Mouse (Mus musculus) erythroid progenitor cell, adult 5-6 weeks (primary cell): ENCODE results near the gene Stmn3. TPM values are rescaled to one million over a fixed set of nuclear protein-coding genes. Genes with fewer than 3 reads are reported as not detected.

ENCODE experiments used
- ATAC-seq: replicated peaks from 2 replicates; pipeline ENCODE4 v1.8.0; 2016; ENCODE audit warnings: moderate number of reproducible peaks, mild to moderate bottlenecking, moderate TSS enrichment, inconsistent platforms; ENCODE audit not compliant: poor library complexity, low FRiP score, severe bottlenecking
- total RNA-seq, 2 experiments: library from RNA; stranded (forward) in 1 of 2; stranded (reverse) in 1 of 2; fragments of 150-400 nt in 1 of 2; fragments of 186-747, 209-891 nt in 1 of 2; gene quantifications; 2 replicates each; pipeline versions ENCODE4 v1.2.3 to v1.2.4; 2015 to 2017; ENCODE audit warnings: low replicate concordance in 2 of 2

The Stmn3 gene
- total RNA-seq, 2 experiments from 2014 or later, result not detected

- peak; percentile 67 for ATAC-seq
Observed at GRCm38 (mm10) chr2:181287338-181287957, 26.9 kb downstream of the Stmn3 start.

GRCm38 (mm10) chr2:181286629-181287337 lies 27.5 kb downstream of the Stmn3 start:
- ATAC-seq, result no peak

GRCm38 (mm10) chr2:181279968-181280367 lies 34.3 kb downstream of the Stmn3 start:
- no peak for ATAC-seq

- ATAC-seq, result no peak
Observed at GRCm38 (mm10) chr2:181277866-181278265, 36.4 kb downstream of the Stmn3 start.

- no peak for ATAC-seq
Observed at GRCm38 (mm10) chr2:181276766-181277165, 37.5 kb downstream of the Stmn3 start.

- no peak for ATAC-seq
Observed at GRCm38 (mm10) chr2:181274639-181275038, 39.7 kb downstream of the Stmn3 start.

GRCm38 (mm10) chr2:181273829-181274228 lies 40.5 kb downstream of the Stmn3 start:
- no peak for ATAC-seq

GRCm38 (mm10) chr2:181272092-181272491 lies 42.2 kb downstream of the Stmn3 start:
- no peak for ATAC-seq

GRCm38 (mm10) chr2:181266839-181267238 lies 47.5 kb downstream of the Stmn3 start:
- ATAC-seq, result no peak

Other genes starting within 250 kb of the Stmn3 start
- not detected in 2 replicates for gene Kcnq2, start 179.2 kb downstream of the Stmn3 start, total RNA-seq (2015; ENCODE audit: low replicate concordance)
- not detected in 2 replicates for gene Kcnq2, start 179.2 kb downstream of the Stmn3 start, total RNA-seq (2017; ENCODE audit: low replicate concordance)
- not detected in 2 replicates for gene Eef1a2, start 157.5 kb downstream of the Stmn3 start, total RNA-seq (2015; ENCODE audit: low replicate concordance)
- not detected in 2 replicates for gene Eef1a2, start 157.5 kb downstream of the Stmn3 start, total RNA-seq (2017; ENCODE audit: low replicate concordance)
- 80.4 and 90.5 TPM in 2 replicates for gene Ppdpf, start 127.3 kb downstream of the Stmn3 start, total RNA-seq (2015; ENCODE audit: low replicate concordance)
- 24.1 and 26.0 TPM in 2 replicates for gene Ppdpf, start 127.3 kb downstream of the Stmn3 start, total RNA-seq (2017; ENCODE audit: low replicate concordance)
- not detected in 2 replicates for gene Ptk6, start 111.7 kb downstream of the Stmn3 start, total RNA-seq (2015; ENCODE audit: low replicate concordance)
- gene Ptk6, start 111.7 kb downstream of the Stmn3 start, total RNA-seq (2017; ENCODE audit: low replicate concordance), result not detected in 2 replicates
- gene Srms, start 101.3 kb downstream of the Stmn3 start, total RNA-seq (2015; ENCODE audit: low replicate concordance), result not detected in 2 replicates
- gene Srms, start 101.3 kb downstream of the Stmn3 start, total RNA-seq (2017; ENCODE audit: low replicate concordance), result 0.77 TPM in 1 of 2 replicates, not detected in the other
- gene Fndc11, start 94.5 kb downstream of the Stmn3 start, total RNA-seq (2015; ENCODE audit: low replicate concordance), result 2.5 TPM in 1 of 2 replicates, not detected in the other
- not detected in 2 replicates for gene Fndc11, start 94.5 kb downstream of the Stmn3 start, total RNA-seq (2017; ENCODE audit: low replicate concordance)
- gene Helz2, start 72.5 kb downstream of the Stmn3 start, total RNA-seq (2015; ENCODE audit: low replicate concordance), result 15.1 and 15.5 TPM in 2 replicates
- 10.1 and 15.4 TPM in 2 replicates for gene Helz2, start 72.5 kb downstream of the Stmn3 start, total RNA-seq (2017; ENCODE audit: low replicate concordance)
- 33.1 and 57.3 TPM in 2 replicates for gene Gmeb2, start 26.5 kb downstream of the Stmn3 start, total RNA-seq (2015; ENCODE audit: low replicate concordance)
- gene Gmeb2, start 26.5 kb downstream of the Stmn3 start, total RNA-seq (2017; ENCODE audit: low replicate concordance), result 29.0 and 55.1 TPM in 2 replicates
- 63.3 and 80.4 TPM in 2 replicates for gene Rtel1, start 5.2 kb upstream of the Stmn3 start, total RNA-seq (2015; ENCODE audit: low replicate concordance)
- 52.0 and 60.7 TPM in 2 replicates for gene Rtel1, start 5.2 kb upstream of the Stmn3 start, total RNA-seq (2017; ENCODE audit: low replicate concordance)
- gene Zgpat, start 50.4 kb upstream of the Stmn3 start, total RNA-seq (2015; ENCODE audit: low replicate concordance), result 2.9 and 10.1 TPM in 2 replicates
- gene Zgpat, start 50.4 kb upstream of the Stmn3 start, total RNA-seq (2017; ENCODE audit: low replicate concordance), result 11.2 and 15.4 TPM in 2 replicates
- gene Arfrp1, start 50.9 kb upstream of the Stmn3 start, total RNA-seq (2015; ENCODE audit: low replicate concordance), result 5.4 and 14.3 TPM in 2 replicates
- 9.0 and 10.8 TPM in 2 replicates for gene Arfrp1, start 50.9 kb upstream of the Stmn3 start, total RNA-seq (2017; ENCODE audit: low replicate concordance)
- gene Lime1, start 65.6 kb upstream of the Stmn3 start, total RNA-seq (2015; ENCODE audit: low replicate concordance), result 4.6 and 37.5 TPM in 2 replicates
- 11.7 and 13.2 TPM in 2 replicates for gene Lime1, start 65.6 kb upstream of the Stmn3 start, total RNA-seq (2017; ENCODE audit: low replicate concordance)
- gene Zbtb46, start 144.9 kb upstream of the Stmn3 start, total RNA-seq (2015; ENCODE audit: low replicate concordance), result 12.2 and 12.3 TPM in 2 replicates
- gene Zbtb46, start 144.9 kb upstream of the Stmn3 start, total RNA-seq (2017; ENCODE audit: low replicate concordance), result 7.5 and 15.5 TPM in 2 replicates
- gene Abhd16b, start 178.7 kb upstream of the Stmn3 start, total RNA-seq (2015; ENCODE audit: low replicate concordance), result not detected in 2 replicates
- gene Abhd16b, start 178.7 kb upstream of the Stmn3 start, total RNA-seq (2017; ENCODE audit: low replicate concordance), result not detected in 2 replicates
- 19.8 and 23.5 TPM in 2 replicates for gene Tpd52l2, start 182.6 kb upstream of the Stmn3 start, total RNA-seq (2015; ENCODE audit: low replicate concordance)
- 45.3 and 90.6 TPM in 2 replicates for gene Tpd52l2, start 182.6 kb upstream of the Stmn3 start, total RNA-seq (2017; ENCODE audit: low replicate concordance)
- 14.1 and 25.2 TPM in 2 replicates for gene Dnajc5, start 206.0 kb upstream of the Stmn3 start, total RNA-seq (2015; ENCODE audit: low replicate concordance)
- 21.4 and 23.3 TPM in 2 replicates for gene Dnajc5, start 206.0 kb upstream of the Stmn3 start, total RNA-seq (2017; ENCODE audit: low replicate concordance)